Mouse (Mus musculus): ENCODE results near the gene Cd276. TPM values are rescaled to one million over a fixed set of nuclear protein-coding genes. Genes with fewer than 3 reads are reported as not detected.
"Not testable (repeated sequence)": the region's sequence is repeated elsewhere in the genome, so short reads cannot be mapped to it uniquely, and the experiment has no call there.

Gene Cd276
- polyA plus RNA-seq, 1 experiment from 2014 or later: 33.6 TPM

GRCm38 (mm10) chr9:58567682-58568081, 12.4 kb upstream of the Cd276 start:
- Histone ChIP-seq H3K4me2 (no peak overlapping the region), H3K36me3 (no peaks in the 10 kb centered on the region), H3K4me3 (replicated peaks) (no peak overlapping the region), H3K27me3 (replicated peaks) (no peaks in the 10 kb centered on the region), H3K9ac (replicated peaks) (no peak overlapping the region), H3K9me3 (replicated peaks) (no peaks in the 10 kb centered on the region), H3K4me1 (no peaks in the 10 kb centered on the region), H3K27ac (replicated peaks) (no peak overlapping the region)
- ATAC-seq (ENCODE audit: low FRiP score): no peak

GRCm38 (mm10) chr9:58565945-58566344, 10.7 kb upstream of the Cd276 start:
- WGBS: 84% methylated on average over 3 of the region's 3 CpGs

GRCm38 (mm10) chr9:58560211-58560610, 5.0 kb upstream of the Cd276 start:
- 73% methylated on average over 3 of the region's 3 CpGs for WGBS

More at GRCm38 (mm10) chr9:58565945-58566344, 10.7 kb upstream of the Cd276 start:
- H3K36me3 ChIP-seq; H3K27ac ChIP-seq (replicated peaks); H3K9me3 ChIP-seq (replicated peaks); H3K4me2 ChIP-seq; H3K9ac ChIP-seq (replicated peaks); H3K27me3 ChIP-seq (replicated peaks); H3K4me3 ChIP-seq (replicated peaks); H3K4me1 ChIP-seq; ATAC-seq (ENCODE audit: low FRiP score): not testable (repeated sequence)

GRCm38 (mm10) chr9:58557457-58558455, 2.5 kb upstream of the Cd276 start:
- Histone ChIP-seq H3K27ac (replicated peaks) (no peak overlapping the region), H3K4me2 (no peak overlapping the region), H3K36me3 (no peaks in the 10 kb centered on the region), H3K27me3 (replicated peaks) (no peaks in the 10 kb centered on the region; the same call in 1 of the 2 replicates), H3K9ac (replicated peaks) (no peak overlapping the region), H3K4me3 (replicated peaks) (no peak overlapping the region), H3K4me1 (peaks cover 32% of the 10 kb centered on the region), H3K9me3 (replicated peaks) (no peaks in the 10 kb centered on the region)
- 84% methylated on average over 3 of the region's 3 CpGs for WGBS
- ATAC-seq (ENCODE audit: low FRiP score): no peak

More at GRCm38 (mm10) chr9:58560211-58560610, 5.0 kb upstream of the Cd276 start:
- Histone ChIP-seq H3K36me3 (no peaks in the 10 kb centered on the region), H3K27me3 (replicated peaks) (no peaks in the 10 kb centered on the region; the same call in 1 of the 2 replicates), H3K27ac (replicated peaks) (no peak overlapping the region), H3K4me1 (peaks cover 14% of the 10 kb centered on the region), H3K4me3 (replicated peaks) (no peak overlapping the region), H3K4me2 (no peak overlapping the region), H3K9ac (replicated peaks) (no peak overlapping the region), H3K9me3 (replicated peaks) (no peaks in the 10 kb centered on the region)
- no peak for ATAC-seq (ENCODE audit: low FRiP score)

- Histone ChIP-seq H3K27me3 (replicated peaks) (no peaks in the 10 kb centered on the region; the same call in 1 of the 2 replicates), H3K36me3 (no peaks in the 10 kb centered on the region), H3K4me3 (replicated peaks) (no peak overlapping the region), H3K9me3 (replicated peaks) (no peaks in the 10 kb centered on the region), H3K4me1 (peaks cover 43% of the 10 kb centered on the region), H3K27ac (replicated peaks) (peak overlapping the region; percentile 91; the same call in 1 of the 2 replicates), H3K4me2 (no peak overlapping the region), H3K9ac (replicated peaks) (no peak overlapping the region)
- no peak for ATAC-seq (ENCODE audit: low FRiP score)
- WGBS: 57% methylated on average over 7 of the region's 7 CpGs
Measured at GRCm38 (mm10) chr9:58556627-58557026, 1.4 kb upstream of the Cd276 start.

- peak overlapping the region; percentile 77 for H3K9ac ChIP-seq (replicated peaks)
- H3K9me3 ChIP-seq (replicated peaks): no peaks in the 10 kb centered on the region
- H3K4me1 ChIP-seq: peaks cover 45% of the 10 kb centered on the region
- H3K4me3 ChIP-seq (replicated peaks): peak overlapping the region; percentile 62
- peak overlapping the region; percentile 91 for H3K27ac ChIP-seq (replicated peaks)
- no peaks in the 10 kb centered on the region; the same call in 1 of the 2 replicates for H3K27me3 ChIP-seq (replicated peaks)
- no peaks in the 10 kb centered on the region for H3K36me3 ChIP-seq
- peak overlapping the region; percentile 89 for H3K4me2 ChIP-seq
- WGBS: 18% methylated on average over 9 of the region's 9 CpGs
- no peak; the same call in 1 of the 2 replicates for ATAC-seq (ENCODE audit: low FRiP score)
Measured at GRCm38 (mm10) chr9:58555685-58556414, 613 bp upstream of the Cd276 start.

GRCm38 (mm10) chr9:58554056-58554907, 955 bp downstream of the Cd276 start:
- no peaks in the 10 kb centered on the region for H3K9me3 ChIP-seq (replicated peaks)
- no peaks in the 10 kb centered on the region for H3K36me3 ChIP-seq
- peaks cover 49% of the 10 kb centered on the region for H3K4me1 ChIP-seq
- 10% methylated on average over 23 of the region's 23 CpGs for WGBS
- peak overlapping the region; percentile 89 for H3K4me2 ChIP-seq
- no peaks in the 10 kb centered on the region; the same call in 1 of the 2 replicates for H3K27me3 ChIP-seq (replicated peaks)
- H3K4me3 ChIP-seq (replicated peaks): peak overlapping the region; percentile 62
- peak overlapping the region; percentile 77 for H3K9ac ChIP-seq (replicated peaks)
- ATAC-seq (ENCODE audit: low FRiP score): peak; percentile 53; the same call in 1 of the 2 replicates
- peak overlapping the region; percentile 91 for H3K27ac ChIP-seq (replicated peaks)

GRCm38 (mm10) chr9:58552083-58552482, 3.2 kb downstream of the Cd276 start:
- Histone ChIP-seq H3K27me3 (replicated peaks) (no peaks in the 10 kb centered on the region), H3K9ac (replicated peaks) (no peak overlapping the region), H3K36me3 (no peaks in the 10 kb centered on the region), H3K4me2 (no peak overlapping the region), H3K4me3 (replicated peaks) (no peak overlapping the region), H3K27ac (replicated peaks) (no peak overlapping the region), H3K9me3 (replicated peaks) (no peaks in the 10 kb centered on the region), H3K4me1 (peaks cover 63% of the 10 kb centered on the region)
- WGBS: 82% methylated on average over 9 of the region's 9 CpGs
- ATAC-seq (ENCODE audit: low FRiP score): no peak

GRCm38 (mm10) chr9:58550928-58551327, 4.3 kb downstream of the Cd276 start:
- ATAC-seq (ENCODE audit: low FRiP score): no peak
- Histone ChIP-seq H3K9me3 (replicated peaks) (no peaks in the 10 kb centered on the region), H3K4me2 (no peak overlapping the region), H3K27ac (replicated peaks) (no peak overlapping the region), H3K4me3 (replicated peaks) (no peak overlapping the region), H3K9ac (replicated peaks) (no peak overlapping the region; the same call in 1 of the 2 replicates), H3K4me1 (peaks cover 56% of the 10 kb centered on the region), H3K27me3 (replicated peaks) (no peaks in the 10 kb centered on the region), H3K36me3 (no peaks in the 10 kb centered on the region)
- WGBS: 91% methylated on average over 6 of the region's 6 CpGs

- peaks cover 61% of the 10 kb centered on the region for H3K4me1 ChIP-seq
- ATAC-seq (ENCODE audit: low FRiP score): no peak
- H3K27ac ChIP-seq (replicated peaks): no peak overlapping the region
- WGBS: 79% methylated on average over 3 of the region's 3 CpGs
- no peak overlapping the region for H3K4me3 ChIP-seq (replicated peaks)
- H3K36me3 ChIP-seq: no peaks in the 10 kb centered on the region
- H3K9me3 ChIP-seq (replicated peaks): no peaks in the 10 kb centered on the region
- H3K9ac ChIP-seq (replicated peaks): no peak overlapping the region
- no peak overlapping the region for H3K4me2 ChIP-seq
- H3K27me3 ChIP-seq (replicated peaks): no peaks in the 10 kb centered on the region
Measured at GRCm38 (mm10) chr9:58549694-58550093, 5.5 kb downstream of the Cd276 start.

- Histone ChIP-seq H3K4me2 (no peak overlapping the region), H3K4me1 (peaks cover 54% of the 10 kb centered on the region), H3K27me3 (replicated peaks) (no peaks in the 10 kb centered on the region), H3K36me3 (no peaks in the 10 kb centered on the region), H3K9ac (replicated peaks) (no peak overlapping the region), H3K27ac (replicated peaks) (no peak overlapping the region), H3K4me3 (replicated peaks) (no peak overlapping the region), H3K9me3 (replicated peaks) (no peaks in the 10 kb centered on the region)
- WGBS: 52% methylated on average over 4 of the region's 4 CpGs
- no peak for ATAC-seq (ENCODE audit: low FRiP score)
Measured at GRCm38 (mm10) chr9:58548897-58549296, 6.3 kb downstream of the Cd276 start.
